8 mouse cellular contexts compared by ENCODE assay signal in the genomic region with DNA sequence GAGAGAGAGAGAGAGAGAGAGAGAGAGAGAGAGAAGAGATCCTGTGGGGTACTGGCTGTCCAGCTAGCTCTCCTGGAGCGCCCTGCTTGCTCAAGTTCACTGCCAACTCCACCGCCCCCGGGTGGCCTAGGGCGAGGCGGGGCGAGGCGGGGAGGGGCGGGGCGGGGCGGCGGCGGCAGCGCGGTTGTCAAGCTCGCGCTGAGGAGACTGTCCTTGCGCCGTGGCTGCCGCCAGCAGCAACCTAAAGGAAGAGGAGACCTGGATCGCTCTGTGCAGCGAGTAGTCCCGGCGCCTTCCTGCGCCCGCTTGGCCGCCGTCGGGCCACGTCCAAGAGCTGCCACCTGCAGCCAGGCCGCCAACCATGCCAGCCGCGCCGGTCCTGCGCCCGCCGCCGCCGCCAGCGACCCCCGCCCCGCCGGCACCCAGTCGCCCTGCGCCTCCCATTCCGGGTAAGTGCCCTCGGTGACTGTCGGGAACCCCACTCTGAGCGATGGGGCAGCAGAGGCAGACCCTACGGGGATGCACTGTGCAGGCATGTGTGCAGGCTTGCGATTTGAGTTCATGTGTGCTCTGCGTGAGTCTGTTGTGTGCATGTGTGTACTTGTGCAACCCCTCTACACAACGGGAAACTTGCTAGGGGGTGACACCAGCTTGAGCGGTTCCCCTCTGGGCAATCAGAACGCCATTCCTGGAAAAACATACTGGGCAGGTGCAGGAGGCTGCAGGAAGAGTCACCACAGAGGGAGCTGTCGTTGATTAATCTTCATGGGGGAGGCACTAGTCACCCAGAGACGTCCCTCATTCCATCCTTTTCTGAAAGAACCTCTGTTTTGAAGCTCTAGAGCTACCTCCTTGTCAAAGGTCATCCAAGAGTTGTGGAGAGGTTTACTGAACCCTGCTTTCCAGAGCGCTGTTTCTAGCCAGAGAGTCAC. TPM values are rescaled to one million over a fixed set of nuclear protein-coding genes. Genes with fewer than 3 reads are reported as not detected.
A peak's percentile ranks its signal among the peaks of the same experiment; 100 is the strongest.
DNase-seq lines count a peak whose midpoint lies in the region; ATAC-seq and TF ChIP-seq lines count a peak whose summit lies in the region.

A gene (plus strand): TSS at position 178 of the 932 bp plus-strand sequence.

- no peaks in the 10 kb centered on the region for H3K36me3 ChIP-seq in heart, embryonic 16.5 days (ENCODE audit: control insufficient read depth, insufficient read depth)
- H3K36me3 ChIP-seq in lung, embryonic 15.5 days = no peaks in the 10 kb centered on the region

- peak within 1 kb of the TSS; percentile 84 for H3K27ac ChIP-seq in layer of hippocampus, adult 2 months
- no peak within 1 kb of the TSS for H3K27ac ChIP-seq in heart, embryonic 16.5 days (ENCODE audit: low read length)
- H3K27ac ChIP-seq in lung, embryonic 15.5 days = no peak within 1 kb of the TSS

- 0 out of 2 replicates have a peak, but pooled peaks cover 6% of the 10 kb centered on the region for H3K4me1 ChIP-seq in heart, embryonic 16.5 days (ENCODE audit: control insufficient read depth, insufficient read depth, low read length)
- H3K4me1 ChIP-seq in lung, embryonic 15.5 days = peaks cover 7% of the 10 kb centered on the region

- peak; percentile 83 for ATAC-seq in heart, embryonic 16.5 days (replicated peaks; ENCODE audit: extremely low read depth, insufficient read depth, low FRiP score)
- peak; percentile 78; the same call in 1 of the 2 replicates for ATAC-seq in lung, embryonic 15.5 days (ENCODE audit: borderline replicate concordance, extremely low read depth, low FRiP score, low TSS enrichment)
- ATAC-seq in activated CD4-positive, CD25-positive, alpha-beta regulatory T cell, adult 4 months = no peak

- no peak for DNase-seq in layer of hippocampus, adult 2 months (ENCODE audit: low spot score in 2 of 2)
- no peak for DNase-seq in layer of hippocampus, adult 11-12 months (ENCODE audit: low spot score)
- peak; percentile 30 for DNase-seq in embryo, embryonic 10 days (ENCODE audit: low spot score)
- DNase-seq in kidney, postnatal 14 days = peak; percentile 80
- DNase-seq in ovary, postnatal 14 days (ENCODE audit: low spot score) = peak; percentile 22

- H3K9ac ChIP-seq in heart, embryonic 16.5 days (ENCODE audit: low read length) = peak within 1 kb of the TSS; percentile 64
- H3K9ac ChIP-seq in lung, embryonic 15.5 days = no peak within 1 kb of the TSS

- TF ChIP-seq CTCF in layer of hippocampus, adult 2 months (conservative IDR thresholded peaks at IDR 0.05) = peak; percentile 26

- peaks cover 16% of the 10 kb centered on the region for H3K27me3 ChIP-seq in heart, embryonic 16.5 days (ENCODE audit: control insufficient read depth, insufficient read depth, low read length)
- H3K27me3 ChIP-seq in lung, embryonic 15.5 days = peaks cover 33% of the 10 kb centered on the region

- peak within 1 kb of the TSS; percentile 76 for H3K4me2 ChIP-seq in heart, embryonic 16.5 days (ENCODE audit: low read depth, low read length)
- H3K4me2 ChIP-seq in lung, embryonic 15.5 days = peak within 1 kb of the TSS; percentile 81

- peak within 1 kb of the TSS; percentile 57 for H3K4me3 ChIP-seq in layer of hippocampus, adult 2 months
- H3K4me3 ChIP-seq in heart, embryonic 16.5 days (ENCODE audit: low read length) = peak within 1 kb of the TSS; percentile 57
- peak within 1 kb of the TSS; percentile 41 for H3K4me3 ChIP-seq in lung, embryonic 15.5 days

- no peaks in the 10 kb centered on the region for H3K9me3 ChIP-seq in heart, embryonic 16.5 days (replicated peaks; ENCODE audit: control insufficient read depth, low read length)
- H3K9me3 ChIP-seq in lung, embryonic 15.5 days = no peaks in the 10 kb centered on the region

- 4% methylated on average over 33 of the region's 57 CpGs for WGBS in heart, embryonic 16.5 days
- 2% methylated on average over 57 of the region's 57 CpGs for WGBS in lung, embryonic 15.5 days

RNA-seq across cellular contexts. Expression of the gene that starts here (rescaled TPM):
- 10 to 100 TPM; 14.4 to 19.3 TPM for total RNA-seq in layer of hippocampus, adult 2 months (2021)
- 0.35 and 0.47 TPM in 2 replicates for polyA plus RNA-seq in heart, embryonic 16.5 days (2015; fragmentation: Nextera tagmentation; extraction: Ambion mirVana)
- 0.31 and 0.40 TPM in 2 replicates for polyA plus RNA-seq in lung, embryonic 15.5 days (2015; fragmentation: Nextera tagmentation; extraction: Ambion mirVana)
- polyA plus RNA-seq in activated CD4-positive, CD25-positive, alpha-beta regulatory T cell, adult 4 months (2017; shearing (Covaris generic)) = not detected

Comparison
In these comparisons a context has a peak if more than half of its experiments do, and no peak if none do; other contexts are left out.
1. Peak in ATAC-seq, H3K4me3 ChIP-seq, H3K9ac ChIP-seq and H3K4me2 ChIP-seq in heart, embryonic 16.5 days; RNA of the gene not detected or under 1 TPM.
2. Peak in ATAC-seq, H3K4me3 ChIP-seq and H3K4me2 ChIP-seq in lung, embryonic 15.5 days; RNA of the gene not detected or under 1 TPM.
3. DNase-seq: peak in embryo, embryonic 10 days (single experiment), kidney, postnatal 14 days (single experiment) and ovary, postnatal 14 days (single experiment); none in layer of hippocampus, adult 2 months (0 of 2) and layer of hippocampus, adult 11-12 months (single experiment).
4. Peak in every context shown above with its lines, with median percentiles within 50 percentile points of each other: H3K4me3 ChIP-seq.